Mouse (Mus musculus): ENCODE results near the gene Arhgap22.

Arhgap22 gene

DNA sequence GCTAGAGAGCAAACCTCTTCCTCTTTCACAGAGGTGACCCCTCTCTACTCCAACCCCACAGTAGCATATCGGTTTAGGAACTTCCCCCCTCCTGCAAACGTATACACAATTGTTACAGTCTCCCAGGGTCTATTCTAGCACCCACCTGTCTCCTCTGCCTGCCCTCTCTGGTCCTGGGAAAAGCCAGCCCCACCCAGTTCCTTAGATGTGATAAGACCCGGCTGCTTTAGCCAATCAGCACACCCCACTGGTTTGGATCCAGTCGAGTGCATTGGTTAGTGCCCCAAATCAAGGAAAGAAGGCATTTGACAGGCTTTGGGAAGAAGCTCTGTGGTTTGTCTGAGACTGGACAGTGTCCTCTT lies 922 bp downstream of the Arhgap22 start:
- DNase-seq (ENCODE audit: low spot score) = no peak

DNA sequence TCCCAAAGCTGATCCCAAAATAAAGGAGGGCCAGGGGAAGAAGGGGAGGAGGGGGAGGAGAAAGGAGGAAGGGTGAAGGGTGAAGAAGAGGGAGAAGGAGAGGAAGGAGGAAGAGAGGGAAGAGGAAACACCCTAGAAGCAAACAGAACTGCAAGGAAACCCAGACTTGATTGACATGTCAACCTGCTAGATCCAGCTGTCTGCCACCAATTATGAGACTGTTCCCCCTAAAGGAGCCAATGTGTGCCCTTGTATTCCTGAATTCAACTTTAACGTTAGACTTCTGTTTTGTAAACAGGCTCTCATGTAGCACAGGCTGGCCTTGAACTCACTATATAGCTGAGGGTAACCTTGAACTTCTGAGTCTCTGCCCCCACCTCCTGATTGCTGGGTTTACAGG lies 1.3 kb downstream of the Arhgap22 start:
- DNase-seq (ENCODE audit: low spot score) = no peak

DNA sequence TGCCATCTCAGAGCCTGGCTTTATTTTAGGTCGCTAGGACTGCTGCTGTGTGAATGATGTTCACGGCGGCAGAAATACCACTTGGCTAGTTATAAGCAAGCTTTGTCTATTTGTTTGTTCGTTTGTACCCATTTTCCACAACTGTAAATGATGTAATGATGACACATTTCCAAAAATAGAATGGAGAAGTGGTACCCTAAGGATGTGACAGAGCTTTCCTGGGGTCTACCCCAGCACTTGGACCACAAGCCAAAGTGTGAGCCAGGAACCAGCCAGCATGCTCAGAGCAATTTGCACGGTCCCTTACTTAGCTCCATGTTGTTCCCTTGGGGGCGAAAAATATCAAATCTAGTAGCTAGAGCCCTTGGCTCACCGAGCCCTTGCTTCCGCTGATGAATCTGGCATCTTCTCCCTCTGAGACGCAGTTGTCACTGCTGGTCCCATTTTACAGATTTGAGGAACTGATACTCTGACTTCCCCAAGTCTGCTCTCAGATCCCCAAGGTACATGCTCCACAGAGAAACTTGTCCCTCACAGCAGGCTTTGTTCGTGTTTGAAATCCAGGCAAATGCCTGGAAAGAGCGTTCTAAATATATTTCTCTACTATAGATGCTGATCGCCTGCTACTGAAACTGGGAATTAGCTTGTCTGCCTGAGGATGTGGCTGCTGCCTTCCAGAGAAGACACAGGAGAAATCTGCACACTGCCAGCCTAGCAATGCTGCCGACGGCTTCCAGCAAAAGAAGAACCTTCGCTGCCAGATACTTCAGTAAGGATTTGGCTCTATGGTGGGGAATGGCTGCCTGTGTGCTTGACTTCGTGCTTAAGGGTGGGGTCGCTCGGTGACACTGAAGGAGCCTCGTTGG lies 2.8 kb downstream of the Arhgap22 start:
- no peak for DNase-seq (ENCODE audit: low spot score)

DNA sequence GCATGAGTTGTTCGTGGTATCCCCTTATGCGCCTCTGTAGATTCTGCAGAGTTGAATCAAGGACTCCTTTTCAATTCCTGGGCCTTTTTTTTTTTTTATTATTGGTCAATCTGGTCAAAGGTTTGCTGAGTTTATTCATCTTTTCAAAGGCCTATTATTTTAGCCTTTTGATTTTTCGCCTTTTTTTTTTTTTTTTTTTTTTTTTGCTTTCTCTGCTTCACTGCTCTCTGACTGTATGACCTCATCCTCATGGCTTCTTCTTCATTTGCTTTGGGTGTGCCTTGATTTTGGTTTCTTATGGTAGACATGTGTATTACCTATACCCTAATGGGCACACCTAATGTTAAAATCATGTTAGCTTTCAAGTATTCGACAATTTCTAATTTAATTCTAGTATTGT lies 11.4 kb downstream of the Arhgap22 start:
- no peak for DNase-seq (ENCODE audit: low spot score)

DNA sequence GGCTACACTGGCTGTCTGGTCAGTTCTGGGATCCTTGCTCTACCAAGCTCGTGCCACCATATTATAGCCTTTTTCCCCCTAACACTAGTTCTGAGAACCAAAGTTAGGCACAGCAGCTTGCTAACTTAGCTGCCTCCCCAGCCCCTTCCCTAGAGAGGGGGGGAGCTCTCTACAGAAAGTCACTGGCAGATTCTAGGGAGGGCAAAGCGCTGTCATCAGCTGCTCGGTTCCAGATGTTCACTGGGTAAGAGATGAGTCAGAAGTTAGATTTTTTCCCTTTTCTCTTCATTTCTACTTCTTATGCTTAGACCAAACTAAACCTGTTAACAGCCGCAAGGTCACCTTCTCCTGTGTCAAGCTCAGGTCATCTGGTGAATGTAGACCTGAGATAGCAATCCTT lies 16.8 kb downstream of the Arhgap22 start:
- DNase-seq (ENCODE audit: low spot score) = no peak

DNA sequence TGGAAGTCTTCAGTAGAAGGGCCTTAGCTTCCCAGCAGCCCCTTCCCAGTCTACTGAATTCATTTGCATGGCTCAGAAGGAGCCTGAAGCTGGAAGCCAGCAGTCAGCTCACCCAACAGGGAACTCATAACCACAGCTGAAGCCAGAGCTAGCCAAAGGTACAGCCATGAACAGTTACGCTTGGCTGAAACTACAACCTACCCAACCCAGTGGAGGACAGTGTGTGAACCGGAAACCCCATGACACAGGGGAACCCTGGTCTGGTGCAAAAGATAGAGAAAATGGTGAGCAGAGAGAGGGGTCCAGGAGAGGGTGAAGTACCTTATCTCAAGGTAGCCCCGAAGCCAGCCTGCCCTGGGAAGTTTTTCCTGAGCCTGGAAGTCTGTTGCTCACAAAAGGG lies 17.5 kb downstream of the Arhgap22 start:
- DNase-seq (ENCODE audit: low spot score) = no peak

DNA sequence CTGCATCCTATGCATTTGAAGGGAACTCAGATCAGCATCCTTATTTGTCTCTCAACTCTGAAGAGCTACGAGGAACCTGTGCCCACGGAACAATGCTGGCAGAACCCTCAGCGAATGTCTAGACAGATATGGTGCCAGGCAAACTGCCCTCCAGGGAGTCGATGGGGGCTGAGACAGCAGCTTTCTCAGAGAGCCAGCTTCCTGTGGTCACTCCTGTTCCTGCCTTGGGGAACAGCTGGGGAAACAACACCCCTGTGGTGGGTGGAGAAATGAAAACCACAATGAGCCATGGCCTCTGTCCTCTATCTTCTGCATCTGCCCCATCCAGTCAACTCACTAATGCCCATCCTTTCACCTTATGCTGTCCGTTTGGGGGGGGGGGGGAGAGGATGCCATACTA lies 18.2 kb downstream of the Arhgap22 start:
- no peak for DNase-seq (ENCODE audit: low spot score)

DNA sequence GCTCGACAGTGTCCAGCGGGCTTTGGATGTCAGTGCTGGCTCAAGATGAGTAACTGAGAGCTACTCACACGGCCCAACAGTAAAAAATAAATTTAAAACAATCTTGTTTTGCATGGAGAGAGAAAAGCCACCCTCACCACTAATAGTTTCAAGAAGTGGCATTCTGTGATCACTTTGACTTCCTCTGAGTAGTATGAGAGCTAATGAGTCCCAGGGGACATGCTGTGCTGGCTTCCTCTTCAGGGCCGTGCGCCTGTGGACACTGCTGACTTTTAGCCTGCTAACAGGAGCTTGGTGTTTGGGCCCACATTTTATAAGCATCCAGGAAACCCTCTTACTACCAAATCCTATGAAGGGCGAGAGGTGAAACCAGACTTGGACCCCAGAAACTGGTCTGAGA lies 21.8 kb downstream of the Arhgap22 start:
- DNase-seq (ENCODE audit: low spot score) = no peak

DNA sequence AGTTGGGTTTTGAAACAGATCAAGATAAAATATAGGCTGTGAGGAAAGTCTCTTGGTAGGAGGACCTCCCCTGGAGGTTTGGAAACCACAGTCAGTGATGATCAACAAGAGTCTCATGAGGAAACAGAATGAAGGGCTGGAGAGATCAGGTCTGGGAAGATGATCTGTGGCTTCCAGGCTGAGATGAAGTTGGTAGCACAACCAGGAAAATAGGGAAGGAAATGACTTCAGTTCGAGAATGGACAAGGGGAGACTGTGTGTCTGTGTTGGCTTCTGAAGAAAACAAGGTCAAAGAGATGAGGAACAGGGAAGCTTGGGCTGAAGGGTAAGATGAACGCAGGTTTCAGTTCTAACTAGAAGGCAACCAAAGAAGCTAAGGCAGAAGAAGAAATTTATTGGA lies 26.6 kb downstream of the Arhgap22 start:
- no peak for DNase-seq (ENCODE audit: low spot score)

DNA sequence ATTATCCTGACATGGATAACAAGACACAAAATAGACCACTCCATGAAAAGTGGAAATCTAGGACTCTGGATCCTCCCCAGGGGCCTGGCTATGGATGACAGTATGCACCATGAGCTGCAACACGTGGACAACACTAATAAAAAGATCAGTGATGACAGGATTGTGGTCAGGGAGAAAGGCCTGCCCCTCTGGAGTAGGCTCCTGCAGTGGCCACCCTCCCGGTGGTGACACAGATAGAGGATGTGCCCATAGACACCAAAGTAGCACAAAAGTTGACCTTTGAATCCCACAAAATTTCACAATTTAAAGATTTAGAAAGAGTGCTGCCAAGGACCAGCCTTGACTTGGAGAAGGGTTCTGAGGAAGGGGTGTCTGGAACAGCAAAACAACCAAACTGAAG lies 29.4 kb downstream of the Arhgap22 start:
- DNase-seq (ENCODE audit: low spot score) = no peak

DNA sequence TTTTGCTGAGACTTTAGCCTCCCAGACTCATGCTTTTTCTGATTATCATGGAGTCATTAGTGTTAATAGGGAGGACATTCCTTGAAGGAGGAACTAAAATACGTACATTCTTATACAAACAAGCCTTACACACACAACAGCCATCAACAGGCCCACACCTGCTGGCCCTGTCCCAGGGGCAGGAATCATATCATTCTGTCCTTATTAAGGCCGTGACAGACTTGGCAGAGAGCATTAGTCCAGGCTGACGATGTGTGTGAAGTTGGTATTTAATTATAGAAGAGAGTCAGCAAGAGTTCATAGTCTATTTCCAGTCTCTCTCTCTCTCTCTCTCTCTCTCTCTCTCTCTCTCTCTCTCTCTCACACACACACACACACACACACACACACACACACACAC lies 30.7 kb downstream of the Arhgap22 start:
- no peak for DNase-seq (ENCODE audit: low spot score)

DNA sequence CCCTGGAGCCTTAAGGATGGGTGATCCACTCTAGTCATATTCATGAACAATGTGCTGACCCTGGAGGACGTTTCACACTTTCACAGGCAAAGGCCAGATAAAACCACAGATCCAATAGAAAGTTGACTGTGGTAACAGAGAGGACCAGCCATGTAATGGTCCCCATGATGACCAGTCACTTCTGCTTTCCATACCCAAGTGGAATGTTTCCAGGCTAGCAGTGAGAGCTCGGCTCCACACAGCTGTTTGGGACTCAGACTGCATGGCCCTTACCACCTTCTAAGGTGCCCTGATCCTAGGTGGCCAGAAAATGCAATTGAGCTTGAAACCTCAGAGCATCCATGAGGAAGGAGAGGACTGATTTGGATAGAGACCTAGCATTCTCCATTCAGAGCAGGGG lies 31.1 kb downstream of the Arhgap22 start:
- no peak for DNase-seq (ENCODE audit: low spot score)

DNA sequence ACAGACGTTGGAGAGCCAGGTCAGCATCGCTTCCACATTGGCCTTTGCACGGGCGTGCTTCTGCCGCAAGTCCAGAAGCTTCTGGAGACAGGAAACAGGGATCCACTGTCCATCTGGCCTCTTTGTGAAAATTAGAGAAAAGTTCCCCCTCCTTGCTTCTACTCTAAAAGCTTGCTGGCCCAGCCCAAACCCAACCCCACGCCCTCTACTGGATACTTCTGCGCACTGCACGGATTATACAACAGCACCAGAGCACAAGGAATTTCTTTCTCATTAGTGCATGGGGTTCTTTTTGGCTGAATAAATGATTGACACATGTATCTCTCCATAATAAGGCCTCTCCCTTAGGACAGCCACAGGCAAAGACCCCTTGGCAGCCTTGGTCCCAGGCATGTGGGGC lies 32.6 kb downstream of the Arhgap22 start:
- DNase-seq (ENCODE audit: low spot score) = peak; percentile 10

DNA sequence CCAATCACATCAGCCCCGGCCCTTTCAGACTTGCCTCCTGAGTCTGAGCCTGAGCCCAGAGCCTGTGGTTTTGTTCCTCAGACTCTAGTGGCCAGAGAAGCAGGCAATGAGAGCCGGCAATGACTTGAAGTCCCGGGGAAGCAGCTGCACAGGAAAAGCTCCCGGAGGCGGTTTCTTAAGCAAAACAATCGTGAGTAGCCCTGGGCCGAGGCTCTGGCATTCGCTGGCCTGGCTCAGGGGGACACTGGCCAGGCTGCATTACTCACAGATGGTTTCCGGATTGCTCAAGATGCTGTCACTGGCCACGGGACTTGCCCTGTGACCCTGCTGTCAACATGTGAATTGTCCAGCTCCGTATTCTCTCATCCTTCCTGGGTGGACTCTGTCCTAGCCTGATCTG lies 33.8 kb downstream of the Arhgap22 start:
- peak; percentile 26 for DNase-seq (ENCODE audit: low spot score)

DNA sequence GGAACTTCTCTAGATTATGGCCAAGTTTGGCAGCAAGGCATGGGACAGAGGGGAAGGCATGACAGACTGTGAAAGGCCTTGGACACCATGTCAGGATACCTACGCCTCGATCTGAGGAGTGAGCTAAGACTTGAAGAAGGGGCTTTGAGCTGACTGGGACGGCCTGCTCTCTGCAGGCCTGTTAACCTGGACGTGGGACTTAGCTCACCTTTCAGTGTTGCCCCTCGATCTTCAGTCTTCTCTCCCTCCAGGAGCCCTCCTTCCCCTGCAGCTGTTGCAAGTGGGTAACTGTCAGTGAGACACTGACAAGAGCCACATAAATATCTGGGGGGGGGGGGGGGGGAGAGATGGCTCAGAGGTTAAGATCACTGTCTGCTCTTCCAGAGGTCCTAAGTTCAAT lies 34.9 kb downstream of the Arhgap22 start:
- no peak for DNase-seq (ENCODE audit: low spot score)

DNA sequence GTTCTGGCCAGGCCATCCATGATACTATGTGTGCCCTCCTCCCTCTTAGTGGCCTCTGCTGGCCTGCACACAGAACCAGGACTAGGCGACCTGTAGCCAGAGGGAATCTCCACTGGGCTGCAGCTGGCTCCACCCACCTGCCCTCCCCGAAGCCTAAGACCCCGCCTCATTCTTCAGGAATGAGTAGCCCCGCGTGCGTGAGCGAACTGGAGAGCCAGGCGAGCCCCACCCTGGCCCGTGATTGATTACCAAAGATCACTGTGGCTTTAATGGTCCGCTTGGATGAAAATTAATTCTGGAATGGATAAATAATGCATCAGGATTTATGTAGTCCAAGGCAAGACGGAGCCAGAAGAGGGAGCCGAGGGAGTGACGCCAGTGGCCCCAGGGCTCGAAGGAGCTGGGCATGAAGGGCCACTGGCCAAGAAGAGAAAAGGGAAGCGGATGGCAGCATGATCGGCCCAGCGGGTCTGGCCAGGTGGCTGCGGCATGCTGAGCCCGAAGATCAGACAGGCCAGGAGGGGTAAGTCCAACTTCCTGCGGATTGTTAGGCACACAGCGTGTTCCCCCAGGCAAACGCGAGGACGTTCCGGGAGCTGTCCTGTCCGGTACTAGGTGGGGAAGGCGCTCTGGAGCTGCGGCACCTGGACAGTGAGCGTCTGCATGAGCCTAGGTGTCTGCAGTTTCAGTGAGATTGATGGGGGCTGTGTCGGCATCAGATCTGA lies 36.6 kb downstream of the Arhgap22 start:
- peak; percentile 37 for DNase-seq (ENCODE audit: low spot score)

DNA sequence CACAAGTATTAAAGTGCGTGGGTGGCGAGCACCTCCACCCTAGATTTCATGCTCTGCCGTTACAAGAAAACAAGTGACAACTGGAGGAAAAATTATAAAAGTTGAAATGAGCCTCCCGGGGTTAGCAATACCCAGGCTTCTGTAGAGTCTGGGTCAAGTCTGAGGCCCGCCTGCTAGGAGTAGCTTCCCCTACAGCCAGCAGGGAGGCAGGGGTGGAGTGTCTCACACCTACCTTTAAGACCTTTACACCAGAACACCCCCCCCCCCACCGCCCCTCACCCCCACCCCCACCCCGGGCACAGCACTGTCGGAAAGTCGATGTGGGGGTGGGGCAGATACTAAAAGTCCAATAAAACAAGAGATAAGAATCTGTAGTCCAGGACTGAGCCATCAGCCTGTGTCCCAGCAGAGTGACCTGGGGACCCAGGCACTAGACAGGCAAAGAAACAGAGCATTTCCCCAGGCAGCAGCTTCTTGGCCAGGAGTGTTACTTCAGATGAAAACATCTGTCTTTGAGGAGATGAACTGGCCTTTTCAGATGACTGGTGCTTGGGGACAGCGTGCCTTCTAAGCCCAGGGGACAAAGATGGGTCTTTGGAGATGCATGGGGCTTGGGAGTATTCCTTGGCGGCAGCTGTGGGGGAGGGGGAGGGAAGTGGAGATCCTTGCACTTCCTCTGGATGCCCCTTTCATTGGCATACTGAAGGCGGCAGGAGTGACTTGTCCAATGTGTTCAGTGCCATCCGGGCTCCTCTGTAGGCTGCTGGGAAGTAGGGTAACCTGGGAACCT lies 37.3 kb downstream of the Arhgap22 start:
- DNase-seq (ENCODE audit: low spot score) = no peak

DNA sequence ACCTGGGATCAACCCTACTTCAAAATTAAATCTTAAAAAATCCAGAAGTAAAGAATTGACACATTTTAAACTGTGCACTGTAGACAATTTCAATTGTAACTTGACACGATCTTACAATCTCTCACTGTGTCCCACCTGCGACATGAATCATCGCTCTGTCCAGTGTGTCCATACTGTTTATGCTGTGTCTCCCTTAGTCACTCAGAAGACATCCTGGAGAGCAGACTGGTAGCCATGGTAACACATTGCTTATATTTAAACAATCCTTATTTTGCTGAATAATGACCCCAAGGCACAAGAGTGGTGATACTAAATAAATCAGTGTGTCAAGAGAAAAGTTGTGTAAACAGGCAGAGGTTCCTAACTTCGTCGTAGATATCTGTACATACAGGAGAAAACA lies 44.4 kb downstream of the Arhgap22 start:
- no peak for DNase-seq (ENCODE audit: low spot score)

DNA sequence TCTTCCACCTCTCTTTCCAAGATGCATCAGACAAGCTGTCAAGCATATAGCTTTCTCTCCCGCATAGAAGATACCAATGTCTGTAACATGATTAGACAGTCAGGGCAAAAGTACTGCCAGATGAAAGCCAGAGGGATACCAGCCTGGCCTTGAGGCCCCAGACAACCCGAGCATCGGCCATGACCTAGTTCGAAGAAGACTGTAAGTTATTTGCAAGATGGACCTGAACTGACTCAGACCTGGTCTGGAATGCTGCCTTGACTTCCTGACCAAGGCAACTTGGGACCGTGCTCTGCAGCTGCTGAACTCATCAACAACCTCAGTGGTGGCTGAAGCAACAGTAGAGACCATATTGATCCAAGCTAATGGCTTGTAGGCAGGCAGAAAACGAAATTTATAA lies 46.3 kb downstream of the Arhgap22 start:
- no peak for DNase-seq (ENCODE audit: low spot score)

DNA sequence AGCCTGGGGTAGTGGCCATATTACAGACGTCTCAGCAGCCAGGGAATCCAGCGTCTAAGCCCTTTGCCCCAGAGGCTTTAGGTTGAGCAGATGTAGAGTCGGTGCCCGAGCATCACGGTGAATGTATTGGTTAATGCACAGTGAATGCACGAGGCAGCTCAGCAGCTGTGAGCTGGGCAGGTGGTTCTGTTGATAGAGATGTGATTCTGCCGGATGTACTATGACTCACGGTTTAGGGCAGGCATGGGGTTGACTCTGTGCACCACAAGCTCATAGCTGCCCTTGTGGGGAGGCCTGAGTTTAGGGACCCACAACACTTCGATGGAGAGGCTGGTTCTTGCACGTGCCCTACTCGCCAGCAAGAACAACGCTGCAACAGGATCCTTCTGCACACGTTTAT lies 51.0 kb downstream of the Arhgap22 start:
- DNase-seq (ENCODE audit: low spot score) = no peak

DNA sequence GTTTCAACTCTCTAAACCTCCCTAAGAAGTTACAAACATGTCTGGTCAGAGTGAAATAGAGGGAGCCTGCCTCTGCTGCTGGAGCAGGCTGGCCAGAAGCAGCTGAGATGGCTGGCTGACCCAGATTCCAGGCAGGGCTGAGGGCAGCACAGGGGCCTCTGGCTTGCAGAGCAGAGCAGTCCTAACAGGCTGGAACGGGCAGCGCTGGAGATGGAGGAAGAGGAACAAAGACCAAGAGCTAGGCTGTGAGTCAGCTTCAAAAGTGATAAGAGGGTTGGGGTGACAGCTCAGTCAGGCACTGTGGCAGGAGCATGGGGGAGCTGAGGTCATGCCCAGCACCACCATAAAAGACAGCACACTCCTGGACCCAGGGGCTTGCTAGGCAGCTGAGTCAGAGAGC lies 62.4 kb downstream of the Arhgap22 start:
- DNase-seq (ENCODE audit: low spot score) = no peak

DNA sequence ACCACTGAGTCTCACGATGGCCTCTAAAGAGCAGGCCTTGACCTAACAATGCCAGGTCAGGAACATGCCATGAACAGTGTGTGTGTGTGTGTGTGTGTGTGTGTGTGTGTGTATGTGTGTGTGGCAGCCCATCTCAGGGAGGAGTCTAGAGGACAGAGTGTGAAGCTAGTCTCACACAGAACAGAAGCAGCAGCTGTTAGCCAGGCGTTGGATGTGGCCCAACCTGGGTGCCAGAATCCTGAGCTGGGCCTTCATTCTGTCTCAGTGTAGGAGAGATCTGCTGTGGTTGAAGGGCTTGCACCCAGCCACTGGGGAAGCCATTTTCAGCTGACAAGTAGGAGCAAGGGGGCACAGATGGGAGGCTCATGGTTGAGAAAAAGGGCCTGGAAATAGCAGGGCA lies 64.5 kb downstream of the Arhgap22 start:
- DNase-seq (ENCODE audit: low spot score) = no peak

DNA sequence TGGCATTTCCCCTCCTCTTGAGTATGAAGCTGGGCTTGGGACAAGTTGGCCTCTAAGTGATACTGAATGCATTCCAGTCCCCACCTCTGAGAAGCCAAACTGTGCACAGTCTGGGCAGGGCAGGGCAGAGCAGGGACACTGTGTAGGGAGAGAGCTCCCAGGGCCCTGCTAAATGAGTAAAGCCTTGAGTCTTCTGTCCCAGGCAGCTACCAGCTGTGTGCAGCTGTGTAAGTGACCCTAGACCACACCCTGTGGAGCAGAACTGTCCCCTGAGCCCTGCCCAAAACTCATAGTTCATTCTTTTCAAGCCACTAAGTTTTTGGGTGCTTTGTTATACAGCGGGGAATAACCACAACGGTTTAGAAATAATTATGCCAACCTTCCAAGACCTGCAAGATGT lies 67.1 kb downstream of the Arhgap22 start:
- DNase-seq (ENCODE audit: low spot score) = no peak

All from urinary bladder, postnatal 25 days (tissue).